Mouse (Mus musculus) v-Abl transformed pro-B cells (cell line): Measurements from ENCODE around the gene Mettl16.

Source experiments
- in situ Hi-C, 2 experiments: fragments of 400-800 bp; cut with MboI; formaldehyde crosslinking; loops; one replicate each; pipeline ENCODE4 v1.15.1; 2025; ENCODE audit not compliant: unreplicated experiment in 2 of 2

Gene Mettl16

GRCm38 (mm10) chr11:74869603-74870002 is 99.0 kb downstream of the Mettl16 start:
- in situ Hi-C loops, result no loop called here

DNA sequence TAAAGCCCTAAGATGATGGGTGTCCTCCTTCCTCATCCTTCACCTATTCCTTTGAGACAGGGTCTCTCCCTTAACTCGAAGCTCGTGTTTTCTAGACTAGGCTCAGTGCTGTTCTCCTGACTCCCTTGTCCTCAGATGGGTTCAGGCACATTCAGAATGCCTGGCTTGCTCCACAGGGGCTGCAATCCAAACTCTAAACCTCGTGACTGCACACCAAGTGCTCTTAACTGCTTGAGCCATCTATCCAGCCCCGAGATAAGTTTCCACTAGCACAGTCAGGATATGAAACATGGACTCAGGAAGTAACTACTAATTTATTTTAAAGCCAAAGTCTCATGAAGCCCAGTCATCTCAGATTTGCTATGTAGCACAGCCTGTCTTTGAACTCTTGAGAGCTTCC is 99.9 kb downstream of the Mettl16 start:
- in situ Hi-C loops, result no loop called here

GRCm38 (mm10) chr11:74870991-74871622 is 100.5 kb downstream of the Mettl16 start:
- in situ Hi-C loops, result no loop called here

DNA sequence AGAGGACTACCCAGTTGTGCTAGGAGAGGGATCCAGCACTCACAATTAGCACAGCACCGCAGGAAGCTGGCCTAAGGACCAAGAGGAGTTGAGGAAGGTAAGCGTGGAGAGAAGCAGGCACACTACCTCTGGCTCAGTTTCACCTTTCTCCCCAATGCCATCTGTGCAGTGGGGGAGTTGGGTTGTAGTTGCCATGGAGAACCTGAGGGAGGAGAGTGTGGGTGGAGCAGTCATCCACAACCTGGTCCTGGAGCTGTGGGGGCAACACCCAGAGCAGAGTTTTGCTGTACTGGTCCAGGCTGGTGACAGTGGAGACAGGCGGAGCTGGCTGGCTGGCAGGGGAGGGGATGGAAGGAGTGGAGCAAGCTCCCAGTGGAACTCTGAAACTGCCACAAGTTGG is 104.0 kb downstream of the Mettl16 start:
- in situ Hi-C loops, result no loop called here

- in situ Hi-C loops, result no loop called here
Measured at GRCm38 (mm10) chr11:74876801-74877200, 106.2 kb downstream of the Mettl16 start.
